Mouse (Mus musculus): ENCODE results near the gene Yipf1.

GRCm38 (mm10) chr4:107285446-107286200, 28.5 kb upstream of the Yipf1 start:
- no peak for TF ChIP-seq CTCF (IDR thresholded peaks at IDR 0.05; ENCODE audit: low read depth)
- TF ChIP-seq EP300 (IDR thresholded peaks at IDR 0.05; ENCODE audit: low read depth) = no peak
